Mouse (Mus musculus) heart, postnatal 0 days (tissue): Measurements from ENCODE around the gene Irf2. TPM values are rescaled to one million over a fixed set of nuclear protein-coding genes. Genes with fewer than 3 reads are reported as not detected.

Source experiments
- ATAC-seq: fragments of 200-750 bp; cut with Nextera tagmentation; 2 replicates; pipeline ENCODE4 v1.8.0; 2017; ENCODE audit warnings: low read depth, moderate number of reproducible peaks, moderate library complexity; ENCODE audit not compliant: insufficient read depth
- DNase-seq: peaks from one replicate; pipeline ENCODE4 v3.0.0-alpha.2; 2016; ENCODE audit warnings: low spot score
- H3K27ac ChIP-seq: fragments of 300-500 bp; sonication (generic); 2 replicates; pipeline ENCODE4 v1.5.1; 2014; ENCODE audit warnings: low read depth, mild to moderate bottlenecking
- H3K27me3 ChIP-seq: fragments of 300-500 bp; sonication (generic); 2 replicates; pipeline ENCODE4 v1.6.1; 2014; ENCODE audit warnings: low read length, mixed read lengths; ENCODE audit not compliant: control insufficient read depth, insufficient read depth
- H3K36me3 ChIP-seq: fragments of 300-500 bp; sonication (generic); replicated peaks from 2 replicates; pipeline ENCODE4 v1.6.1; 2014; ENCODE audit warnings: low read length, mixed read lengths; ENCODE audit not compliant: control insufficient read depth, insufficient read depth
- H3K4me1 ChIP-seq: fragments of 300-500 bp; sonication (generic); 2 replicates; pipeline ENCODE4 v1.6.1; 2014; ENCODE audit warnings: antibody characterized with exemption; ENCODE audit not compliant: control insufficient read depth, insufficient read depth
- H3K4me2 ChIP-seq: fragments of 300-500 bp; sonication (generic); 2 replicates; pipeline ENCODE4 v1.6.1; 2014; ENCODE audit warnings: low read depth, mild to moderate bottlenecking, low read length, moderate library complexity
- H3K4me3 ChIP-seq: fragments of 300-500 bp; sonication (generic); 2 replicates; pipeline ENCODE4 v1.5.1; 2014; ENCODE audit warnings: low read depth, low read length
- H3K9ac ChIP-seq: fragments of 300-500 bp; sonication (generic); replicated peaks from 2 replicates; pipeline ENCODE4 v1.6.1; 2014; ENCODE audit warnings: low read depth, low read length, mixed read lengths
- H3K9me3 ChIP-seq: fragments of 300-500 bp; sonication (generic); replicated peaks from 2 replicates; pipeline ENCODE4 v1.6.1; 2016; ENCODE audit warnings: low read length; ENCODE audit not compliant: control insufficient read depth
- CTCF ChIP-seq: IDR thresholded peaks from 2 replicates; pipeline ENCODE4 v1.5.1; 2016; ENCODE audit warnings: antibody characterized with exemption, control low read depth, low read depth
- EP300 ChIP-seq: IDR thresholded peaks from 2 replicates; pipeline ENCODE4 v1.6.1; 2016; ENCODE audit warnings: antibody characterized with exemption, low read depth
- WGBS: fragments of 180-500 bp; shearing (Covaris S2); extraction: QIAGEN DNeasy Blood & Tissue Kit; methylation state at CpG from one replicate; pipeline ENCODE4 v1.1.7; 2014; 5-methylcytosine and 5-hydroxymethylcytosine counted together
- polyA plus RNA-seq: library from polyadenylated mRNA; unstranded; fragments of >200 nt; fragmentation: Nextera tagmentation; extraction: Ambion mirVana; gene quantifications from 2 replicates; pipeline ENCODE4 v1.2.1, GENCODE M21; 2015
- total RNA-seq: library from RNA; depleted of rRNA; stranded (reverse); fragments of >200 nt; gene quantifications from 2 replicates; pipeline ENCODE4 v1.2.3, GENCODE M21; 2014; ENCODE audit warnings: low replicate concordance

Gene Irf2
- total and polyA plus RNA-seq, 2 experiments from 2014 or later: 4.6 to 22.2 TPM

DNA sequence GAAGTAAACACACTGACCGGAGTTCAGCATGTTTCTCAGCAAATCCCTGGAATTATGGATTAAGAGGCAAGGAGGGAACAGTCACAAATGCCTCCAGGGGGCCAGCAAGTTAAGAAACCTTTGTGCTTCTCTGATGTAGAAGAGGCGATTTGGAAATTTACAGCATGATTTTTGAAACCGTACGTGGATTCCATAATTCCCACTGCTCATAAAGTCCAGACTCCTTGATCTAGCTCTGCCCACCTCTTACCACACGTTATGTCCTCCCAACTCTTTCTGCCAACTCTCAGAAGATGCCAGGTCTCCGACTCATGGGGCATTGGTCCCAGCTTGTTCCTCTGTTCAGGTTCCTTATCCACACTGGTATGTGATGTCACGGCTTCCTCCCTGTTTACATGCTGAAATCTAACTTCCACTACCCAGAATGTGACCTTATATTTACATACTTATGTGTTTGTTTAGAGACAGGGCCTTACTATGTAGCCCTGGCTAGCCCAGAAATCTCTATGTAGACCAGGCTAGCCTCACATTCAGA, 7.1 kb upstream of the Irf2 start:
- no peak overlapping the region for H3K4me2 ChIP-seq
- no peaks in the 10 kb centered on the region for H3K27me3 ChIP-seq
- H3K9me3 ChIP-seq: no peaks in the 10 kb centered on the region
- H3K9ac ChIP-seq: no peak overlapping the region
- TF ChIP-seq EP300: no peak
- no peak for TF ChIP-seq CTCF
- H3K4me1 ChIP-seq: no peaks in the 10 kb centered on the region
- 82% methylated on average over 7 of the region's 7 CpGs for WGBS
- H3K4me3 ChIP-seq: no peak overlapping the region
- no peaks in the 10 kb centered on the region for H3K36me3 ChIP-seq
- DNase-seq (no peak), ATAC-seq (no peak)
- H3K27ac ChIP-seq: no peak overlapping the region

DNA sequence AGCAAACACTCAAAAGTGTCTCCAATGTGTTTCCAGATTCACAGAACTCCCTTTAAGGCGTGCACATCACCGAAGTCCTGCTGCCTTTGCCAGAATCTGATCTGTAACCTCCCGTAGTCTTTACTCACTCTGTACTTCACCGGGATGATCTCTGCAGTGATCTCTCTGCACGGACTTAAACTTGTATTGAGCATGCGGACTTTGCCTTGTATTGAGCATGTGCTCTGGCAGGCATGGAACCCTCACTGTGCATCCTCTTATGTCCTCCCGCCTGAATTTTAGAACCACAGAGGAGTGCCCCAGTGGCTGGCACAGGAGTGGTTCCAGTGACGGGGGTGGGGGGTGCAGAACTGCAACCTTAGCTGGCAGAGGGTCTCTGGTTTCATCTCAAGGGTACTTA, 5.9 kb upstream of the Irf2 start:
- Histone ChIP-seq H3K36me3 (no peaks in the 10 kb centered on the region), H3K9me3 (no peaks in the 10 kb centered on the region), H3K4me2 (no peak overlapping the region), H3K27me3 (no peaks in the 10 kb centered on the region), H3K4me3 (no peak overlapping the region), H3K9ac (no peak overlapping the region), H3K27ac (no peak overlapping the region), H3K4me1 (peaks cover 10% of the 10 kb centered on the region)
- no peak for ATAC-seq
- no peak for TF ChIP-seq EP300
- TF ChIP-seq CTCF: no peak
- DNase-seq: no peak
- WGBS: 81% methylated on average over 8 of the region's 8 CpGs

DNA sequence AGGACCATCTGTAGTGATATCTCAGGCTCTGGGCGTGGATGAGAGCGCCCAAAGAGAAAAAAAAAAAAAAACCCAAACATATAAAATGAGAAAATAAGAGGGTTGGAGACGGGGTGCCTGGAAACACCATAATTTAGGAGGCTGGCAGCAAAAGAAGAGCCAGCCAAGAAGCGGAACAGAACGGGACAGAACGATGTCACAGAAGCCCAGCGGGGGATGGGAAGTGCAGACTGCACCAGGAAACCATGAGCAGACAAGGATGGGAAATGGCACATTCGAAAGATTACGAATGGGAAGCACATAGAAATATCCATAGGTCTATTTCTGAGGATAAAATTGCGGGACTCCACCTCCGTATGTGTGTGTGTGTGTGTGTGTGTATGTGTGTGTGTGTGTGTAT, 4.0 kb upstream of the Irf2 start:
- TF ChIP-seq EP300: no peak
- TF ChIP-seq CTCF: no peak
- H3K4me2 ChIP-seq: no peak overlapping the region
- ATAC-seq (no peak), DNase-seq (no peak)
- H3K4me3 ChIP-seq: no peak overlapping the region
- no peak overlapping the region for H3K27ac ChIP-seq
- 78% methylated on average over 11 of the region's 11 CpGs for WGBS
- H3K9me3 ChIP-seq: no peaks in the 10 kb centered on the region
- H3K36me3 ChIP-seq: no peaks in the 10 kb centered on the region
- H3K9ac ChIP-seq: no peak overlapping the region
- H3K27me3 ChIP-seq: no peaks in the 10 kb centered on the region
- peaks cover 11% of the 10 kb centered on the region for H3K4me1 ChIP-seq

GRCm38 (mm10) chr8:46736260-46736659, 3.3 kb upstream of the Irf2 start:
- no peak overlapping the region for H3K9ac ChIP-seq
- H3K9me3 ChIP-seq: no peaks in the 10 kb centered on the region
- H3K36me3 ChIP-seq: no peaks in the 10 kb centered on the region
- 75% methylated on average over 3 of the region's 3 CpGs for WGBS
- no peak overlapping the region for H3K4me2 ChIP-seq
- no peak overlapping the region for H3K4me3 ChIP-seq
- H3K4me1 ChIP-seq: peaks cover 11% of the 10 kb centered on the region
- H3K27ac ChIP-seq: no peak overlapping the region
- TF ChIP-seq EP300 (no peak), CTCF (peak; percentile 23)
- no peaks in the 10 kb centered on the region for H3K27me3 ChIP-seq
- DNase-seq: no peak
- no peak for ATAC-seq

DNA sequence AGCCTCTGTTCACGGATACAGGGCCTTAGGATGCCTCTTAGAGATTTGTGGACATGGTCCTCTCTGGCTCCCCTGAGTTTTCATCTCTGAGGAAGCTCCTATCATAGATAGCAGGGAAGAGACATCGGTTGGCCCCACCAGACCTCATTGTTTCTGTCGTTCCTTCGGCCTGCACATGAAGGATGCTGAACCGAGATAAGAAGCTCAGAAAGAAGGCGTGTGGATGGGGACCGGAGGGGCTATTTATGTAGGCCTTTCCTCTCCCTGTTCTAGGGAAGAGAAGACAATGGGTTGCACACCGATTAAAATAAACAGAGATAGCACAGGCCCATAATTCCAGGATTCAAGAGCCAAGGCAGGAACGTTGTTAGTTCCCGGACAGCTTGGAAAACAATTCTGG, 2.1 kb upstream of the Irf2 start:
- Histone ChIP-seq H3K4me3 (no peak overlapping the region), H3K27ac (peak overlapping the region; percentile 94; the same call in 1 of the 2 replicates), H3K9ac (no peak overlapping the region)

GRCm38 (mm10) chr8:46737907-46738306, 1.6 kb upstream of the Irf2 start:
- H3K4me1 ChIP-seq: peaks cover 26% of the 10 kb centered on the region
- H3K27me3 ChIP-seq: no peaks in the 10 kb centered on the region
- TF ChIP-seq CTCF (no peak), EP300 (no peak)
- no peak overlapping the region for H3K9ac ChIP-seq
- H3K9me3 ChIP-seq: no peaks in the 10 kb centered on the region
- peak overlapping the region; percentile 61 for H3K4me2 ChIP-seq
- peak overlapping the region; percentile 94 for H3K27ac ChIP-seq
- no peak overlapping the region; the same call in 1 of the 2 replicates for H3K4me3 ChIP-seq
- no peak for ATAC-seq
- no peaks in the 10 kb centered on the region for H3K36me3 ChIP-seq
- peak; percentile 39 for DNase-seq
- 26% methylated on average over 3 of the region's 3 CpGs for WGBS

More for the DNA sequence above, 2.1 kb upstream of the Irf2 start:
- Histone ChIP-seq H3K27me3 (no peaks in the 10 kb centered on the region), H3K4me1 (peaks cover 21% of the 10 kb centered on the region), H3K36me3 (no peaks in the 10 kb centered on the region), H3K9me3 (no peaks in the 10 kb centered on the region), H3K4me2 (no peak overlapping the region)
- DNase-seq: peak; percentile 29
- ATAC-seq: no peak
- WGBS: 51% methylated on average over 10 of the region's 10 CpGs
- no peak for TF ChIP-seq CTCF
- TF ChIP-seq EP300: no peak
